Mouse (Mus musculus): ENCODE data around the gene Taf7l.

Taf7l gene

DNA sequence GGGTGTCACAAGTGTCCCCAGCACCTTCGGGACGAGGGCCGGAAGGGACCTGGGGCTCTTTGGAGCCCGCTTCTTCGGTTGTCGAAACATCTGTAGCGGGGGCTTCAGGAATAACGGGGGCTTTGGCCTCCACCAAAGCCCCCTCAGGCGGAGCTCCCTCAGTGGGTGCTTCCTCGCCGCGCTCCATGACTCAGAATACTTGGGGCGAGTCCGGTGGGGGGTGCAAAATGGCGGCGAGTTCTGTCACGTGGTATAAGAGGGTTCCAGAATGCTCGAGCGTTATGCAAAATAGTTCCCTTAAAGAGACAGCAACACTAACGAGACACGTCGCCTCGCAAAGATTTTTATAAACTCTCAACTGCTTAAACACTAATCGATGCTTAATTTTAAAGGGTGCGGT, at the start of gene Taf7l:
Gene Taf7l, minus strand, starts transcription at position 201 of the 400 bp plus-strand sequence.
- DNase-seq (ENCODE audit: low spot score): peak; percentile 82

DNA sequence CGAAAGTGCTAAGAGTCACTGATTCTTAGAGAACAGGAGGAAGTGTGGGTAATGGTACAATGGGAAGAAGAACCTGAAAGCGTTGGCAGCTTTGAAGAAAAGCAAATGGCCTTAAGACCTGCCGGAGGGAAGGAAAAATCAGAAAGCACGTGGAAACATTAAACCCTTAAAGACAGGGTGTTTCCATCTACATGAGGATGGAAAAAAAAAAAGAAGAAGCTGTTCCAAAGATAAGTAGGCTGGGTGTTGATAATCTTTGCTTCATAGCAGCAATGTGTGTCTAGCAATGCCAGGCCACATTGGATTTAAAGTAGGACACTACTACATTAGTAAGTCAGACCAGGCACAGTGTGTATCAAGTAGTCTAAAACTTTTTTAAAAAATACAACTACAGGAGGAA, 49.0 kb upstream of the Taf7l start:
- no peak for DNase-seq (ENCODE audit: low spot score)

DNA sequence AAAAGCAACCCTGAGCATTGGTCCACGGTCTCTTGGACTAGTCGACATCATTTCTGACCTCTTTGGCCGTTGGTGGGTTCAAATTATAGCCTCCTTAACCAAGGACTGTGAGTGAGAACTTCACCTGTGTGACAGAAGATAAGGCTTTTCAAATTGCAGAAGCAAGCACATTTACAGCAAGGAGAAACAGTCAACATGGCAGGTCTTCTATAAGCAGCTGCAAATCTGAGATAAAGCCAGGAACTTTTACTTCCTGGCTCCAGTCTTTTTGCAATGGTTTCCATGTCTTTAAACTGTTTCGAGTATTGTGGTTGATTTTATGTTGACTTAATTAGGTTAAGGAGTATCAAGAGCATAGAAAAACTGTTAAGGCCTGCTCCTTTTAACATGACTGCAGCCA, 47.5 kb upstream of the Taf7l start:
- DNase-seq (ENCODE audit: low spot score): no peak

DNA sequence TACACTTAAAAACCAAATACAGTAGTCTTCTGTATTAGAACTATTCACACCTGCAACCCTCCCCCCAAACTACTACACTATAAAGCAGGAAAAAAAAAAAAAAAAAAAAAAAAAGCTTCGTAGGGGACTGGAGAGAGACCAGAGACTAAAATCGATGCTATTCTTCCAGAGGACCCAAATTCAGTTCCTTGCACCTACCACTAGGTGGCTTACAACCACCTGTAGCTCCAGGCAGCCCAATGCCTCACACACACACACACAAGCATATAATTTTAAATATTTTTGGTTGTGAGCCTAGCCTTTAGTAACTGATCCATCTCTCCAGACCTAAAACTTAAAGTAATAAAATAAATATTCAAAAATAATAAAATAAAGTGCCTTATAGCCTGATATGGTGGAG, 33.2 kb upstream of the Taf7l start:
- DNase-seq (ENCODE audit: low spot score): no peak

DNA sequence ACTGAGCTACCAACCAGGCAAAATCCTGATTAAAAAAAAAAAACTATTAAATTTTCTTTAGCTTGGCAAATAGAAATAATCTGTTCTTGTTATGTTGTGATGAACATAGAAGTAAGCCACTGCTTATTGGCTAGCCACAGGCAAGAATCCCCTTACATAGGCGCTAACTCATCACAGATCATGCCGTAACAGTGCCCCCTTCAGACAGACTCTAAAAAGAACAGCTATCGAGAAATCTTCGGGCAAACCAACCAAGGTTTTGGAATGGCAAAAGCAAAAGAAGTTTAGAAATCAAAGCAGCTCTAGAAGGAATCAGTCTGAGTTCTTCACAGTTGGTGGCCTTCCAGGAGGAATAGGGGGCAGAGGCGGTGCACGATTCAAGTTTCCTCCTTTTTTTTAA, 31.7 kb upstream of the Taf7l start:
- no peak for DNase-seq (ENCODE audit: low spot score)

DNA sequence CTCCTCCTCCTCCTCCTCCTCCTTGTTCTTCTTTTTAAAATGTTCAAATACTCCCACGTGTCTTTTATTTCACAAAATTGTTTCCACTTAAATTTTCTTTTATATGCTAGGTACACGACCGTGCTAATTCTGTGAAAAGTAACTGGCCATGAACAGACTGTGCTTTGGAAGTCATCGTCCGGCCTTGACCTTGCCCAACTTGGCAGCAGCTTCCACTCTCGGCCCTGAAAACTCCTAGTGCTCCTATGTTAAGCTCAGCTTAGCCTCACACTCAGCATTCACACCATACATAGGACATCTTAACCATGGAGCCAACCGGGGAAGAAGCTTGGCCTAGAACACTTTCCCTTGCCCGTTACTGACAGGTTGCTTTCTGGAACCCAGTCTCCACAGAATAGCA, 24.4 kb upstream of the Taf7l start:
- peak; percentile 54 for DNase-seq (ENCODE audit: low spot score)

DNA sequence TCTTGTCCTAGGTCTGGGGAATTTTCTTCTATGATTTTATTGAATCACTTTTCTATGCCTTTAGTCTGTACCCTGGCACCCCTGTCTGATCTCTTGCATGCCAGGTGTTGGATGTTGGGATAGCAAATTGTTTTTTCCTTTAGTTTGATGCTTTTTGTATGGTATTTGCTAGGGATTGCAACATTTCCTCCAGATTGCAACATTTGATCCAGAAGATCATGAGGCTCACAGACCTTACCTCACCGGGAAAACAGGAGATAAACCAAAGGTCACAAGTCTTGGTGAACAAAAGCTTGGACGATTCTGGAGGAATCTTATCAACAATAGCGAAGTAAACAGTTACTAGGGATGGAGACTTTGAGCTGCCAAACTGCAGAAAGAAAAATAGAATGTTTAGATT, 5.4 kb upstream of the Taf7l start:
- DNase-seq (ENCODE audit: low spot score): no peak

DNA sequence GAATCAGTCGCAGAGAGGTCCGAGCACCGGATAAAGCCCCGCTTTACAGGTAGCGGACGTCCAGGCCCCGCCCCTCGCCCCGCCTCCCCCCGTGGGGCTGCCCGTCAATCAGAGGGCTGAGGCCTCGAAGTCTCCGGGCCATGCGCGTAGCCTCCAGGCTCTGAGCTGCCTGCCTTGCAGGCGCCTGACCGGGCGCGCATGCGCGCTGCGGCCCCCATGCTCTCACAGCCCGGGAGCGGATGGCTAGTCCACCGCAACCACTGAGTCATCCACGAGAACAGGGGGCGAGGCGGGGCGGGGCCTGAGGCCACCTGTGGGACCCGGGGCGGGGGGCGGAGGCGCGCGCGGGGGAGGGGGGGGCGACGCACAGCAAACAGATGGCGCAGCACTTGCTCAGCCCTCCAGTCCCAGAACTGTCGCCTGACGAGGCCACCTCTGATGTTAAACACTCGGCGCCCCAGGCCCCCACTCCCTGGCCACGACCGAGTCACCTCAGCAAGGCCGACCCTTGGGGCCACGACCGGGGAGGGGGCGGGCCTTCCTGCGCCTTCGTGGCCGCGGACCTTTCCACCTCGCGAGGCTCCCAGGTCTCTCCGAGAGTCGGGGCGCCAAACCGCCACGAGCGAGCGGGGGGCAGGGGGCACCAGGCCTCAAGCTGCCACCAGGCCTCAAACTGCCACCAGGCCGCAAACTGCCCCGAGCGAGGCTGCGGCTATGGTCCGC, 1.1 kb downstream of the Taf7l start:
- DNase-seq (ENCODE audit: low spot score): peak; percentile 93

DNA sequence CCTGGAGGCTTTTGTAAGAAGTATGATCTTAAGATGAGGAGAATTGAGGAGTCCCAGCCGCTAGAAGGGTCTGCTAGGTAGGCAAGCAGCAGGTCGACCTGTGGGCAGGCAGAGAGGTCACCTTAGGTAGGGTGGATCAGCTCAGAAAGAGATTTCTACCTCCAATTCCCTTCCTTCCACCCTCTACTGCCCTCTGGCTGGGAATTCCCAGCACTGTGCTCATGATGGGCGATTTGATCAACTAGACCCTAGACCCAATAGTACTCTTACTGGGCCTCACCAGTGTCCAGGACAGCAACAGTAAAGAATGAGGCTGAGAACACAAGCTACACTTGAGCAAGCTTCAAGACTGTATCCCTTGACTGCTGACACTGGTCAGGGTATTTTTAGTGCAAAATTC, 49.0 kb downstream of the Taf7l start:
- no peak for DNase-seq (ENCODE audit: low spot score)

DNA sequence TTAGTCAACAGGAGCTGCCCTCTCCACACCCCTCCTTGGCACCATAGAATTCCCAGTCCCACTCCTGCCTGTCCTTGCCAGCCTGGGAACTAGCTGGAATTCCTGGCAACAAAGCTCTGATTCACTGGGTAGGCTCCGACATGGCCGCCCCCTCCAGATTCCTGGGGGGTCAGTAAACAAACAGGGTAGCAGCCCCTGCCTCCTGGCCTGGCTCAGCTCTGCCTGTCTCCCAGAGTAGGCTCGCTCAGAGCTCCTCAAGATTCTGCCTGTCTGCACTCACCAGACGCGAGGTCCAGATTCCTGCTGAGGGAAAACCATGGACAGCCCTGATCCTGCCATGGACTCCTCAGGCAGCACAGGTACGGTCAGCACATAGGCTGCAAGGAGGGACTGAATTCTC, 49.5 kb downstream of the Taf7l start:
- DNase-seq (ENCODE audit: low spot score): peak; percentile 36

DNA sequence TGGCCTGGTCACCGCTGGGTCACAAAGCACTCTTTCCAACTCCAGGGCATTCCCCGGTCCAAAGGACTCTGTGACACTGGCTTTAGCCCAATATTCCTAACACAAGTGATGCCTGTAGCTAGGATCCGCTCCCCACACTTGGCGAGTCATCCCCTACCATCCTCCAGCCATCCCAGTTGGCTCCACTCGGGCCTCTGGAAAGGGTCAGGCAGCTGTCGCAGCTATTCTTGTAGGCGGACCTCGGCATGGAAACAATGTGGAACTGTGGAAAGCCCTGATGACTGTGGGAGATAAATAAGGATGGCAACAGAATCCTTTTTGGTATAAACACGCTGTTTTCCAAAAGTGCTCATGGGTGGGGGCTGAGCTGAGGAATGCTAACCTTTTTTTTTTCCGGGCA, 50.5 kb downstream of the Taf7l start:
- DNase-seq (ENCODE audit: low spot score): peak; percentile 48

DNA sequence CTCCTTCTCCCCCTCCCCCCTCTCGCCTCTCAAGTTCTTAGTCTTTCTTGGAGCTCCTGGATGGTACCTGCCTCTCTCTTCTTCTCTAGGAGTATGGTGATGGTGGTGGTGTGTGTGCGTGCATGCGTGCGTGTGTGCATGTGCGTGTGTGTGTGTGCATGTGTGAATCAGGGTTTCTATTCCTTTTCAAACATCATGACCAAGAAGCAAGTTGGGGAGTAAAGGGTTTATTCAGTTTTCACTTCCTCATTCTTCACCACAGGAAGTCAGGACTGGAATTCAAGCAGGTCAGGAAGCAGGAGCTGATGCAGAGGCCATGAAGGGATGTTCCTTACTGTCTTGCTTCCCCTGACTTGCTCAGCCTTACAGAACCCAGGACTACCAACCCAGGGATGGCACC, 52.0 kb downstream of the Taf7l start:
- no peak for DNase-seq (ENCODE audit: low spot score)

DNA sequence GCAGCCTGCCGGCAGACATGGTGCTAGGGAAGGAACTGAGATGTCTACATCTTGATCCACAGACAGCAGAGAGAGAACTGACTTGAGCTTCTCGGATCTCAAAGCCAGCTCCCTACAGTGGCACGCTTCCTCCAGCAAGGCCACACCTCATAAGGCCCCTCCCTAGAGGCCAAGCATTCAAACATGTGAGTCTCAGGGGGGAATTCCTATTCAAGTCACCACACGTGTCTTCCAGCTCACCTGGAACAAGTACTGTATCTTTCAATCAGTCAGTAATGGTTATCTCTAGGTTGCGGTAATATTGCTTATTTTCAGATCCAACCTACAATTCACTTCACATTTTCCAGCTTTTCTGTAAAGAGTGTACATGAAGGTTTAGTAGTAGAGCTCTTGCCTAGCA, 56.2 kb downstream of the Taf7l start:
- DNase-seq (ENCODE audit: low spot score): no peak

DNA sequence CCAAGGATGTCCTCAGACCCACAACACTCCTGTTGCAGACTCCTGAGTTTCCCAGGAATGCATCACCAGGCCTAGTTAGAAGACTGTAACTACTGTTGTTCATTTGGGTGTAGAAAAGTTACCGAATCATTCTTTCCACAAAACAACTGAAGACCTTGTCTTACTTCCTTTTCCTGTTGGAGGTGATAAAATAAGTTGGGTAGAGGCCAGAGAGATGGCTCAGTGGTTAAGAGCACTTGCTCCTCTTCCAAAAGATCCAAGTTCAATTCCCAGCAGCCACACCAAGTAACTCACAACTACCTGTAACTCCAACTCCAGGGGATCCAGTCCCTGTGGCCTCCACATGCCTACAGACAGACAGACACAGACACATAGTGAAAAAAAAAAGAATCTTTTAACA, 64.2 kb downstream of the Taf7l start:
- no peak for DNase-seq (ENCODE audit: low spot score)

All from testis, postnatal 14 days (tissue).